Mouse (Mus musculus) adrenal gland, postnatal 25 days (tissue): ENCODE measurements around the gene Dhcr24. TPM values are rescaled to one million over a fixed set of nuclear protein-coding genes. Genes with fewer than 3 reads are reported as not detected.

Source experiments
- total RNA-seq: library from RNA; stranded (reverse); gene quantifications from 2 replicates; pipeline ENCODE4 v1.2.3, GENCODE M21; 2021

Dhcr24 gene
- total RNA-seq, 1 experiment from 2014 or later = 448 TPM

Other genes starting within 250 kb of the Dhcr24 start
- 41.1 and 46.0 TPM in 2 replicates for gene Usp24, start 244.8 kb upstream of the Dhcr24 start, total RNA-seq
- 0.21 TPM in 1 of 2 replicates, not detected in the other for gene Pcsk9, start 96.7 kb upstream of the Dhcr24 start, total RNA-seq
- gene Bsnd, start 68.8 kb upstream of the Dhcr24 start, total RNA-seq = not detected in 2 replicates
- not detected in 2 replicates for gene Lexm, start 56.2 kb downstream of the Dhcr24 start, total RNA-seq
- not detected in 2 replicates for gene Ttc22, start 61.4 kb downstream of the Dhcr24 start, total RNA-seq
- gene Pars2, start 90.0 kb downstream of the Dhcr24 start, total RNA-seq = 5.6 and 7.5 TPM in 2 replicates
- 32.6 and 35.1 TPM in 2 replicates for gene Ttc4, start 117.9 kb downstream of the Dhcr24 start, total RNA-seq
- 2.3 and 2.6 TPM in 2 replicates for gene Mroh7, start 169.9 kb downstream of the Dhcr24 start, total RNA-seq
- 0.15 TPM in 1 of 2 replicates, not detected in the other for gene Fam151a, start 172.9 kb downstream of the Dhcr24 start, total RNA-seq
- 32.5 and 50.9 TPM in 2 replicates for gene Acot11, start 244.0 kb downstream of the Dhcr24 start, total RNA-seq